29 mouse cellular contexts compared by ENCODE assay signal in genomic region chr3:107685652-107686051, GRCm38 (mm10). TPM values are rescaled to one million over a fixed set of nuclear protein-coding genes. Genes with fewer than 3 reads are reported as not detected.
DNase-seq lines count a peak whose midpoint lies in the region; ATAC-seq and TF ChIP-seq lines count a peak whose summit lies in the region.
"Had no signal": no experiment of that assay in that cellular context is flagged by ENCODE, and none has a peak within 500 bp of the region (broad histone marks: within the 10 kb centered on the region; RNA-seq: fewer than 3 reads in every experiment).

No protein-coding gene starts in this region.

- ATAC-seq in embryonic facial prominence, embryonic 12.5 days (ENCODE audit: insufficient number of reproducible peaks, insufficient read depth, low FRiP score, low TSS enrichment) = no peak
- ATAC-seq in embryonic facial prominence, embryonic 14.5 days (ENCODE audit: low read depth) = no peak
- no peak for ATAC-seq in limb, embryonic 15.5 days (ENCODE audit: insufficient number of reproducible peaks, low FRiP score, low TSS enrichment, low read depth)
- ATAC-seq: activated CD4-positive, CD25-positive, alpha-beta regulatory T cell, adult 4 months; CD4-positive, CD25-positive, alpha-beta regulatory T cell, adult 4 months; forebrain, embryonic 16.5 days; Patski had no signal

- DNase-seq in embryonic facial prominence, embryonic 10.5 days (ENCODE audit: low spot score) = no peak
- DNase-seq in layer of hippocampus, adult 2 months (ENCODE audit: low spot score in 2 of 2) = no peak
- DNase-seq in layer of hippocampus, adult 11-12 months (ENCODE audit: low spot score) = no peak
- peak; percentile 26 for DNase-seq in embryonic facial prominence, embryonic 14.5 days (ENCODE audit: low spot score)
- no peak for DNase-seq in thymus, adult 2 months
- DNase-seq: adrenal gland, postnatal 14 days; B cell, adult 2 months; cerebellum, adult 11-12 months; cerebellum, adult 9-10 months; cerebellum, postnatal 25 days; gastrocnemius, postnatal 36 days; heart, adult 18-20 months; heart, postnatal 14 days had no signal

- no peak for TF ChIP-seq POLR2A in thymus, adult 2 months (IDR thresholded peaks at IDR 0.05; ENCODE audit: control insufficient read depth, extremely low read depth, insufficient read depth, low read length, poor library complexity)

- H3K9me3 ChIP-seq in embryonic facial prominence, embryonic 12.5 days = no peaks in the 10 kb centered on the region
- H3K9me3 ChIP-seq in embryonic facial prominence, embryonic 10.5 days = no peaks in the 10 kb centered on the region
- no peaks in the 10 kb centered on the region for H3K9me3 ChIP-seq in embryonic facial prominence, embryonic 14.5 days (ENCODE audit: control insufficient read depth, low read length)
- no peaks in the 10 kb centered on the region for H3K9me3 ChIP-seq in limb, embryonic 15.5 days
- H3K9me3 ChIP-seq: forebrain, embryonic 12.5 days; G1E; heart, embryonic 15.5 days; hindbrain, embryonic 15.5 days had no signal

- no peak overlapping the region for H3K9ac ChIP-seq in embryonic facial prominence, embryonic 12.5 days
- no peak overlapping the region for H3K9ac ChIP-seq in embryonic facial prominence, embryonic 14.5 days (ENCODE audit: low read depth, low read length)
- H3K9ac ChIP-seq in limb, embryonic 15.5 days = no peak overlapping the region
- H3K9ac ChIP-seq: forebrain, embryonic 12.5 days; heart, embryonic 15.5 days; hindbrain, embryonic 15.5 days had no signal

- peaks cover 38% of the 10 kb centered on the region for H3K4me1 ChIP-seq in embryonic facial prominence, embryonic 12.5 days
- H3K4me1 ChIP-seq in embryonic facial prominence, embryonic 10.5 days = peaks cover 16% of the 10 kb centered on the region
- peaks cover 56% of the 10 kb centered on the region for H3K4me1 ChIP-seq in embryonic facial prominence, embryonic 14.5 days (ENCODE audit: control insufficient read depth, insufficient read depth, low read length)
- H3K4me1 ChIP-seq in limb, embryonic 15.5 days = peaks cover 47% of the 10 kb centered on the region
- H3K4me1 ChIP-seq in thymus, adult 2 months (replicated peaks; ENCODE audit: control insufficient read depth, insufficient read depth, low read length) = no peaks in the 10 kb centered on the region

- H3K4me2 ChIP-seq in embryonic facial prominence, embryonic 12.5 days (replicated peaks) = no peak overlapping the region
- H3K4me2 ChIP-seq in embryonic facial prominence, embryonic 14.5 days (ENCODE audit: low read depth, low read length) = no peak overlapping the region
- no peak overlapping the region for H3K4me2 ChIP-seq in limb, embryonic 15.5 days
- H3K4me2 ChIP-seq: forebrain, embryonic 12.5 days; heart, embryonic 11.5 days; heart, embryonic 15.5 days; hindbrain, embryonic 15.5 days had no signal

- no peak overlapping the region for H3K4me3 ChIP-seq in embryonic facial prominence, embryonic 12.5 days
- H3K4me3 ChIP-seq in embryonic facial prominence, embryonic 10.5 days = no peak overlapping the region
- H3K4me3 ChIP-seq in layer of hippocampus, adult 2 months = no peak overlapping the region
- H3K4me3 ChIP-seq in embryonic facial prominence, embryonic 14.5 days (ENCODE audit: low read depth, low read length) = no peak overlapping the region
- H3K4me3 ChIP-seq in limb, embryonic 15.5 days = no peak overlapping the region
- no peak overlapping the region for H3K4me3 ChIP-seq in thymus, adult 2 months (ENCODE audit: control insufficient read depth, insufficient read depth, low read length)
- H3K4me3 ChIP-seq: forebrain, embryonic 12.5 days; heart, embryonic 15.5 days; hindbrain, embryonic 15.5 days had no signal

- TF ChIP-seq CTCF in layer of hippocampus, adult 2 months (conservative IDR thresholded peaks at IDR 0.05) = no peak
- TF ChIP-seq CTCF in thymus, adult 2 months (IDR thresholded peaks at IDR 0.05; ENCODE audit: borderline replicate concordance, control insufficient read depth, extremely low read depth, insufficient read depth, low read length, poor library complexity) = no peak

- WGBS in embryonic facial prominence, embryonic 12.5 days = 82% methylated on average over 2 of the region's 2 CpGs
- WGBS in embryonic facial prominence, embryonic 10.5 days = 82% methylated on average over 2 of the region's 2 CpGs
- WGBS in embryonic facial prominence, embryonic 14.5 days = 59% methylated on average over 2 of the region's 2 CpGs
- 36% methylated on average over 2 of the region's 2 CpGs for WGBS in limb, embryonic 15.5 days
- 93% methylated on average over 2 of the region's 2 CpGs for WGBS in thymus, adult 2 months

- no peaks in the 10 kb centered on the region for H3K27me3 ChIP-seq in embryonic facial prominence, embryonic 12.5 days
- H3K27me3 ChIP-seq in embryonic facial prominence, embryonic 10.5 days (replicated peaks; ENCODE audit: low read depth, poor library complexity, severe bottlenecking) = no peaks in the 10 kb centered on the region
- H3K27me3 ChIP-seq in embryonic facial prominence, embryonic 14.5 days (replicated peaks; ENCODE audit: control insufficient read depth, insufficient read depth, low read length) = no peaks in the 10 kb centered on the region
- H3K27me3 ChIP-seq in limb, embryonic 15.5 days = no peaks in the 10 kb centered on the region
- H3K27me3 ChIP-seq in thymus, adult 2 months (ENCODE audit: control insufficient read depth, insufficient read depth, low read length) = no peaks in the 10 kb centered on the region
- H3K27me3 ChIP-seq: forebrain, embryonic 12.5 days; heart, embryonic 15.5 days; hindbrain, embryonic 15.5 days; Patski had no signal

- 0 out of 2 replicates have a peak overlapping the region, but pooled peaks have one; percentile 30 for H3K27ac ChIP-seq in embryonic facial prominence, embryonic 12.5 days
- H3K27ac ChIP-seq in embryonic facial prominence, embryonic 10.5 days (replicated peaks) = no peak overlapping the region
- H3K27ac ChIP-seq in layer of hippocampus, adult 2 months = peak overlapping the region; percentile 98
- peak overlapping the region; percentile 17; the same call in 1 of the 2 replicates for H3K27ac ChIP-seq in embryonic facial prominence, embryonic 14.5 days (replicated peaks; ENCODE audit: low read depth, low read length)
- H3K27ac ChIP-seq in limb, embryonic 15.5 days = peak overlapping the region; percentile 18; the same call in 1 of the 2 replicates
- H3K27ac ChIP-seq in thymus, adult 2 months (ENCODE audit: control insufficient read depth, insufficient read depth, low read length) = no peak overlapping the region
- H3K27ac ChIP-seq: forebrain, embryonic 12.5 days; heart, embryonic 15.5 days; hindbrain, embryonic 15.5 days had no signal

- H3K36me3 ChIP-seq in embryonic facial prominence, embryonic 12.5 days = no peaks in the 10 kb centered on the region
- no peaks in the 10 kb centered on the region for H3K36me3 ChIP-seq in embryonic facial prominence, embryonic 10.5 days (replicated peaks)
- H3K36me3 ChIP-seq in embryonic facial prominence, embryonic 14.5 days (ENCODE audit: control insufficient read depth, insufficient read depth, low read length) = no peaks in the 10 kb centered on the region
- no peaks in the 10 kb centered on the region for H3K36me3 ChIP-seq in limb, embryonic 15.5 days
- no peaks in the 10 kb centered on the region for H3K36me3 ChIP-seq in thymus, adult 2 months (ENCODE audit: control insufficient read depth, insufficient read depth, low read length)
- H3K36me3 ChIP-seq: forebrain, embryonic 12.5 days; heart, embryonic 15.5 days; hindbrain, embryonic 15.5 days had no signal

RNA-seq across cellular contexts. Expression of gene Ahcyl1, which starts 10.7 kb away (rescaled TPM):
- 110 and 119 TPM in 2 replicates for polyA plus RNA-seq in embryonic facial prominence, embryonic 12.5 days (2016; fragmentation: Nextera tagmentation; extraction: Ambion mirVana)
- 88.7 and 88.8 TPM in 2 replicates for polyA plus RNA-seq in embryonic facial prominence, embryonic 10.5 days (2016; fragmentation: Nextera tagmentation; extraction: Ambion mirVana)
- total RNA-seq in layer of hippocampus, adult 2 months (2021) = 100 to 1,000 TPM; 338 to 346 TPM
- polyA plus RNA-seq in embryonic facial prominence, embryonic 14.5 days (2014; fragmentation: Nextera tagmentation; extraction: Ambion mirVana) = 89.3 and 95.0 TPM in 2 replicates
- 61.5 and 74.7 TPM in 2 replicates for polyA plus RNA-seq in limb, embryonic 15.5 days (2015; fragmentation: Nextera tagmentation; extraction: Ambion mirVana)
- 54.4 and 61.2 TPM in 2 replicates for polyA plus RNA-seq in thymus, adult 2 months (2012; rRNA removed)

RNA-seq across cellular contexts. Expression of gene Strip1, which starts 54.2 kb away (rescaled TPM):
- polyA plus RNA-seq in embryonic facial prominence, embryonic 12.5 days (2016; fragmentation: Nextera tagmentation; extraction: Ambion mirVana) = 82.4 and 83.1 TPM in 2 replicates
- 64.9 and 70.0 TPM in 2 replicates for polyA plus RNA-seq in embryonic facial prominence, embryonic 10.5 days (2016; fragmentation: Nextera tagmentation; extraction: Ambion mirVana)
- 10 to 100 TPM; 74.5 to 79.2 TPM for total RNA-seq in layer of hippocampus, adult 2 months (2021)
- polyA plus RNA-seq in embryonic facial prominence, embryonic 14.5 days (2014; fragmentation: Nextera tagmentation; extraction: Ambion mirVana) = 53.7 and 59.7 TPM in 2 replicates
- 47.5 and 55.8 TPM in 2 replicates for polyA plus RNA-seq in limb, embryonic 15.5 days (2015; fragmentation: Nextera tagmentation; extraction: Ambion mirVana)
- 75.7 and 86.7 TPM in 2 replicates for polyA plus RNA-seq in thymus, adult 2 months (2012; rRNA removed)

RNA-seq across cellular contexts. Expression of gene Gm10961, which starts 54.5 kb away (rescaled TPM):
- polyA plus RNA-seq in embryonic facial prominence, embryonic 12.5 days (2016; fragmentation: Nextera tagmentation; extraction: Ambion mirVana) = not detected in 2 replicates
- not detected in 2 replicates for polyA plus RNA-seq in embryonic facial prominence, embryonic 10.5 days (2016; fragmentation: Nextera tagmentation; extraction: Ambion mirVana)
- total RNA-seq in layer of hippocampus, adult 2 months (2021) = not detected
- not detected in 2 replicates for polyA plus RNA-seq in embryonic facial prominence, embryonic 14.5 days (2014; fragmentation: Nextera tagmentation; extraction: Ambion mirVana)
- polyA plus RNA-seq in limb, embryonic 15.5 days (2015; fragmentation: Nextera tagmentation; extraction: Ambion mirVana) = not detected in 2 replicates
- polyA plus RNA-seq in thymus, adult 2 months (2012; rRNA removed) = not detected in 2 replicates
- total RNA-seq: adrenal gland, adult 18-20 months; adrenal gland, postnatal 14 days; G1E; gastrocnemius, adult 18-20 months; gastrocnemius, postnatal 36 days; heart, adult 18-20 months; heart, postnatal 14 days; hematopoietic stem cell, adult 5-6 weeks had no signal
- polyA plus RNA-seq: activated CD4-positive, CD25-positive, alpha-beta regulatory T cell, adult 4 months; CD4-positive, CD25-positive, alpha-beta regulatory T cell, adult 4 months; cortical plate, adult 2 months; forebrain, embryonic 12.5 days; forebrain, embryonic 16.5 days; frontal cortex, adult 2 months; G1E; heart, embryonic 11.5 days; heart, embryonic 15.5 days; hindbrain, embryonic 15.5 days; Patski had no signal

Comparison
In these comparisons a context has a peak if more than half of its experiments do, and no peak if none do; other contexts are left out.
1. H3K27ac ChIP-seq: peak in embryonic facial prominence, embryonic 12.5 days (single experiment), layer of hippocampus, adult 2 months (single experiment), embryonic facial prominence, embryonic 14.5 days (single experiment) and limb, embryonic 15.5 days (single experiment); none in embryonic facial prominence, embryonic 10.5 days (single experiment) and thymus, adult 2 months (single experiment).